17 mouse cellular contexts compared by ENCODE assay signal in the genomic region with DNA sequence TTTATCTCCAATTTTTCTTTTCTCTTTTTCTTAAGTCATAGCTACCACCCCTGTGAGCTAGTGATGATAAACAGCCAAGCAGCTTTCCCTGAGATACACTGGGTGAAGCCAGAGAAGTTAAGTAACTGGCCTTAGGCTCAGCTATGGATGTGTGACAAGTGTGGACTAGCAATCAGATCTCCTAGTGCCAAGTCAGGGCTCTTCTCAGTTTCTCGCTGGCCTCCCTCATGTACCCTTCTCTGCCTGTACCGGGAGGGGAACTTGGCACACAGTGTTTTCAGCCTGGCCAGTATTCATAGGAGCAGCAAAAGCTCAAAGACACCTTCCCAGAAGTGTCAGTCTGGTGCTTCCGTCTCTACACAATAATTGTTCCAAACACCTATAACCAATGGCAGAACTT. TPM values are rescaled to one million over a fixed set of nuclear protein-coding genes. Genes with fewer than 3 reads are reported as not detected.
DNase-seq lines count a peak whose midpoint lies in the region.
"Had no signal": no experiment of that assay in that cellular context is flagged by ENCODE, and none has a peak within 500 bp of the region (broad histone marks: within the 10 kb centered on the region; RNA-seq: fewer than 3 reads in every experiment).

No protein-coding gene starts in this region.

- DNase-seq in gastrocnemius, adult 18-20 months (ENCODE audit: low spot score): peak; percentile 74
- DNase-seq in gastrocnemius, postnatal 10 days: no peak
- peak; percentile 1 for DNase-seq in kidney, adult 11 months
- DNase-seq in kidney, postnatal 4 days: no peak
- peak; percentile 14 to 44 for DNase-seq in urinary bladder, postnatal 4 days (ENCODE audit: low spot score in 2 of 2)
- no peak for DNase-seq in urinary bladder, postnatal 25 days (ENCODE audit: low spot score)
- DNase-seq in skeletal muscle tissue, adult 2 months (ENCODE audit: low read depth, low spot score): peak; percentile 77
- DNase-seq in embryo, embryonic 9.5 days (ENCODE audit: extremely low spot score): no peak
- DNase-seq: adrenal gland, adult 8-10 months; adrenal gland, postnatal 25 days; cerebellum, adult 11-12 months; cerebellum, adult 8-10 months; cerebellum, postnatal 10 days; cerebellum, postnatal 36 days; embryo, embryonic 11 days; heart, adult 2 months; heart, postnatal 36 days had no signal

RNA-seq across cellular contexts. Expression of gene Mocs1, which starts 4.3 kb away (rescaled TPM):
- total RNA-seq in gastrocnemius, adult 18-20 months (2021): 10 to 100 TPM; 16.5 to 16.9 TPM
- total RNA-seq in gastrocnemius, postnatal 10 days (2021): 10 to 100 TPM; 14.6 to 15.9 TPM

Comparison
In these comparisons a context has a peak if more than half of its experiments do, and no peak if none do; other contexts are left out.
1. DNase-seq: peak in gastrocnemius, adult 18-20 months (single experiment), kidney, adult 11 months (single experiment), urinary bladder, postnatal 4 days (2 of 2) and skeletal muscle tissue, adult 2 months (single experiment); none in gastrocnemius, postnatal 10 days (single experiment), kidney, postnatal 4 days (0 of 2), urinary bladder, postnatal 25 days (single experiment) and embryo, embryonic 9.5 days (single experiment).